Mouse (Mus musculus) forebrain, embryonic 12.5 days (tissue): ENCODE results near the gene Reg4. TPM values are rescaled to one million over a fixed set of nuclear protein-coding genes. Genes with fewer than 3 reads are reported as not detected.

Experiments used
- ATAC-seq: fragments of 200-750 bp; cut with Nextera tagmentation; 2 replicates; pipeline ENCODE4 v1.8.0; 2017; ENCODE audit warnings: moderate TSS enrichment; ENCODE audit not compliant: low FRiP score
- H3K27ac ChIP-seq: fragments of 300-500 bp; sonication (generic); 2 replicates; pipeline ENCODE4 v1.5.1; 2016; ENCODE audit warnings: mild to moderate bottlenecking
- H3K27me3 ChIP-seq: fragments of 300-500 bp; sonication (generic); 2 replicates; pipeline ENCODE4 v1.6.1; 2016; ENCODE audit warnings: mild to moderate bottlenecking
- H3K36me3 ChIP-seq: fragments of 300-500 bp; sonication (generic); replicated peaks from 2 replicates; pipeline ENCODE4 v1.6.1; 2016; ENCODE audit warnings: mild to moderate bottlenecking
- H3K4me1 ChIP-seq: fragments of 300-500 bp; sonication (generic); 2 replicates; pipeline ENCODE4 v1.6.1; 2016
- H3K4me2 ChIP-seq: fragments of 300-500 bp; sonication (generic); 2 replicates; pipeline ENCODE4 v1.6.1; 2016; ENCODE audit warnings: mild to moderate bottlenecking, moderate library complexity
- H3K4me3 ChIP-seq: fragments of 300-500 bp; sonication (generic); replicated peaks from 2 replicates; pipeline ENCODE4 v1.5.1; 2016; ENCODE audit warnings: mild to moderate bottlenecking
- H3K9ac ChIP-seq: fragments of 300-500 bp; sonication (generic); 2 replicates; pipeline ENCODE4 v1.6.1; 2016; ENCODE audit warnings: mild to moderate bottlenecking
- H3K9me3 ChIP-seq: fragments of 300-500 bp; sonication (generic); 2 replicates; pipeline ENCODE4 v1.6.1; 2016
- WGBS: fragments of 180-500 bp; shearing (Covaris S2); methylation state at CpG from one replicate; pipeline ENCODE4 v1.1.7; 2016; 5-methylcytosine and 5-hydroxymethylcytosine counted together
- polyA plus RNA-seq: library from polyadenylated mRNA; unstranded; fragments of >200 nt; fragmentation: Nextera tagmentation; extraction: Ambion mirVana; gene quantifications from 2 replicates; pipeline ENCODE4 v1.2.1, GENCODE M21; 2016

Gene Reg4
- polyA plus RNA-seq = not detected in 2 replicates

GRCm38 (mm10) chr3:98221856-98222255, at the start of gene Reg4:
TSS of gene Reg4 (plus strand) at chr3:98222156.
- no peak within 1 kb of the TSS for H3K27ac ChIP-seq
- H3K27me3 ChIP-seq = no peaks in the 10 kb centered on the region
- 86% methylated on average over 8 of the region's 8 CpGs for WGBS
- H3K36me3 ChIP-seq = no peaks in the 10 kb centered on the region
- no peak within 1 kb of the TSS for H3K4me2 ChIP-seq
- no peaks in the 10 kb centered on the region for H3K9me3 ChIP-seq
- H3K4me3 ChIP-seq = no peak within 1 kb of the TSS
- no peak for ATAC-seq
- H3K9ac ChIP-seq = no peak within 1 kb of the TSS
- peaks cover 3% of the 10 kb centered on the region; the same call in 1 of the 2 replicates for H3K4me1 ChIP-seq

GRCm38 (mm10) chr3:98178340-98178739, 43.6 kb upstream of the Reg4 start:
- Histone ChIP-seq H3K9me3 (no peaks in the 10 kb centered on the region), H3K4me3 (no peak overlapping the region), H3K36me3 (no peaks in the 10 kb centered on the region), H3K27me3 (no peaks in the 10 kb centered on the region), H3K27ac (no peak overlapping the region), H3K4me1 (no peaks in the 10 kb centered on the region), H3K4me2 (no peak overlapping the region), H3K9ac (no peak overlapping the region)
- 85% methylated on average over 4 of the region's 4 CpGs for WGBS
- ATAC-seq = no peak

- Histone ChIP-seq H3K4me1 (peaks cover 9% of the 10 kb centered on the region), H3K4me3 (no peak overlapping the region), H3K27ac (no peak overlapping the region), H3K27me3 (no peaks in the 10 kb centered on the region), H3K4me2 (no peak overlapping the region), H3K36me3 (no peaks in the 10 kb centered on the region), H3K9ac (no peak overlapping the region), H3K9me3 (no peaks in the 10 kb centered on the region)
- WGBS = 25% methylated on average over 7 of the region's 7 CpGs
- no peak for ATAC-seq
Observed at GRCm38 (mm10) chr3:98180805-98181204, 41.2 kb upstream of the Reg4 start.

GRCm38 (mm10) chr3:98185163-98185714, 36.7 kb upstream of the Reg4 start:
- 58% methylated on average over 10 of the region's 10 CpGs for WGBS
- Histone ChIP-seq H3K9me3 (no peaks in the 10 kb centered on the region), H3K27me3 (no peaks in the 10 kb centered on the region), H3K4me3 (no peak overlapping the region), H3K27ac (no peak overlapping the region), H3K4me2 (no peak overlapping the region), H3K9ac (no peak overlapping the region), H3K4me1 (peaks cover 11% of the 10 kb centered on the region), H3K36me3 (no peaks in the 10 kb centered on the region)
- ATAC-seq = 0 out of 2 replicates have a peak, but pooled peaks have one; percentile 44

- Histone ChIP-seq H3K4me1 (peaks cover 11% of the 10 kb centered on the region), H3K27me3 (no peaks in the 10 kb centered on the region), H3K4me3 (no peak overlapping the region), H3K27ac (no peak overlapping the region), H3K9ac (no peak overlapping the region), H3K4me2 (no peak overlapping the region), H3K9me3 (no peaks in the 10 kb centered on the region), H3K36me3 (no peaks in the 10 kb centered on the region)
- no peak for ATAC-seq
- WGBS = 90% methylated on average over 3 of the region's 3 CpGs
Observed at GRCm38 (mm10) chr3:98187777-98188176, 34.2 kb upstream of the Reg4 start.

GRCm38 (mm10) chr3:98197711-98198532, 24.0 kb upstream of the Reg4 start:
- no peak overlapping the region for H3K4me3 ChIP-seq
- peaks cover 12% of the 10 kb centered on the region for H3K4me1 ChIP-seq
- H3K27me3 ChIP-seq = no peaks in the 10 kb centered on the region
- ATAC-seq = no peak
- 0 out of 2 replicates have a peak overlapping the region, but pooled peaks have one; percentile 2 for H3K27ac ChIP-seq
- H3K4me2 ChIP-seq = no peak overlapping the region
- 12% methylated on average over 9 of the region's 9 CpGs for WGBS
- H3K36me3 ChIP-seq = no peaks in the 10 kb centered on the region
- no peak overlapping the region for H3K9ac ChIP-seq
- no peaks in the 10 kb centered on the region for H3K9me3 ChIP-seq

GRCm38 (mm10) chr3:98199747-98200146, 22.2 kb upstream of the Reg4 start:
- Histone ChIP-seq H3K9ac (no peak overlapping the region), H3K27ac (no peak overlapping the region), H3K4me3 (no peak overlapping the region), H3K36me3 (no peaks in the 10 kb centered on the region), H3K9me3 (no peaks in the 10 kb centered on the region), H3K27me3 (no peaks in the 10 kb centered on the region), H3K4me2 (no peak overlapping the region), H3K4me1 (peaks cover 12% of the 10 kb centered on the region)
- ATAC-seq = no peak
- WGBS = 79% methylated on average over 5 of the region's 5 CpGs

GRCm38 (mm10) chr3:98203282-98203681, 18.7 kb upstream of the Reg4 start:
- H3K9me3 ChIP-seq = no peaks in the 10 kb centered on the region
- peaks cover 3% of the 10 kb centered on the region for H3K4me1 ChIP-seq
- 81% methylated on average over 5 of the region's 5 CpGs for WGBS
- H3K4me2 ChIP-seq = no peak overlapping the region
- no peak overlapping the region for H3K9ac ChIP-seq
- no peaks in the 10 kb centered on the region for H3K36me3 ChIP-seq
- ATAC-seq = no peak
- no peak overlapping the region for H3K27ac ChIP-seq
- H3K4me3 ChIP-seq = no peak overlapping the region
- H3K27me3 ChIP-seq = no peaks in the 10 kb centered on the region

GRCm38 (mm10) chr3:98206977-98207376, 15.0 kb upstream of the Reg4 start:
- Histone ChIP-seq H3K4me3 (no peak overlapping the region), H3K9ac (no peak overlapping the region), H3K27me3 (no peaks in the 10 kb centered on the region), H3K9me3 (no peaks in the 10 kb centered on the region), H3K36me3 (no peaks in the 10 kb centered on the region), H3K4me1 (no peaks in the 10 kb centered on the region), H3K4me2 (no peak overlapping the region), H3K27ac (no peak overlapping the region)
- WGBS = 82% methylated on average over 3 of the region's 3 CpGs
- ATAC-seq = no peak

GRCm38 (mm10) chr3:98209161-98209560, 12.8 kb upstream of the Reg4 start:
- ATAC-seq = no peak
- Histone ChIP-seq H3K4me1 (no peaks in the 10 kb centered on the region), H3K27ac (no peak overlapping the region), H3K4me3 (no peak overlapping the region), H3K9ac (no peak overlapping the region), H3K27me3 (no peaks in the 10 kb centered on the region), H3K4me2 (no peak overlapping the region), H3K9me3 (no peaks in the 10 kb centered on the region), H3K36me3 (no peaks in the 10 kb centered on the region)
- WGBS = 81% methylated on average over 4 of the region's 4 CpGs

GRCm38 (mm10) chr3:98210860-98211259, 11.1 kb upstream of the Reg4 start:
- H3K4me2 ChIP-seq = no peak overlapping the region
- no peaks in the 10 kb centered on the region for H3K36me3 ChIP-seq
- no peaks in the 10 kb centered on the region for H3K4me1 ChIP-seq
- 80% methylated on average over 10 of the region's 10 CpGs for WGBS
- peak overlapping the region; percentile 71 for H3K27ac ChIP-seq
- no peak overlapping the region for H3K4me3 ChIP-seq
- H3K27me3 ChIP-seq = no peaks in the 10 kb centered on the region
- no peaks in the 10 kb centered on the region for H3K9me3 ChIP-seq
- no peak overlapping the region for H3K9ac ChIP-seq
- no peak for ATAC-seq

GRCm38 (mm10) chr3:98211301-98212081, 10.5 kb upstream of the Reg4 start:
- Histone ChIP-seq H3K4me1 (no peaks in the 10 kb centered on the region), H3K27me3 (no peaks in the 10 kb centered on the region), H3K27ac (0 out of 2 replicates have a peak overlapping the region, but pooled peaks have one; percentile 71), H3K9ac (no peak overlapping the region), H3K9me3 (no peaks in the 10 kb centered on the region), H3K4me2 (no peak overlapping the region), H3K36me3 (no peaks in the 10 kb centered on the region), H3K4me3 (no peak overlapping the region)
- WGBS = 61% methylated on average over 7 of the region's 7 CpGs
- ATAC-seq = peak; percentile 82; the same call in 1 of the 2 replicates
